Mouse (Mus musculus): ENCODE results near the gene Klk1b8.

GRCm38 (mm10) chr7:43967612-43968011 lies 17.1 kb downstream of the Klk1b8 start:
- TF ChIP-seq EP300 (IDR thresholded peaks at IDR 0.05; ENCODE audit: low read length) (no peak), MAX (IDR thresholded peaks at IDR 0.05; ENCODE audit: low read length) (no peak), CTCF (conservative IDR thresholded peaks at IDR 0.05 in 1 of 2, IDR thresholded peaks at IDR 0.05 in 1 of 2; ENCODE audit: low read depth in 2 of 2, low read length in 2 of 2) (no peak), POLR2A (IDR thresholded peaks at IDR 0.05; ENCODE audit: low read depth, low read length) (no peak), ZC3H11A (IDR thresholded peaks at IDR 0.05; ENCODE audit: low read depth, low read length) (no peak), POLR2AphosphoS2 (IDR thresholded peaks at IDR 0.05; ENCODE audit: low read depth, low read length) (no peak), ZKSCAN1 (IDR thresholded peaks at IDR 0.05; ENCODE audit: borderline replicate concordance, low read depth, low read length) (no peak)

All from CH12.LX (cell line).